Mouse (Mus musculus) layer of hippocampus, postnatal 25 days (tissue): ENCODE results near the gene C1qtnf9. TPM values are rescaled to one million over a fixed set of nuclear protein-coding genes. Genes with fewer than 3 reads are reported as not detected.
A peak's percentile ranks its signal among the peaks of the same experiment; 100 is the strongest.

Experiments used
- DNase-seq, 2 experiments: peaks; one replicate each; pipeline ENCODE4 v3.0.0; 2022; ENCODE audit warnings: mixed read lengths in 2 of 2, low spot score in 1 of 2; ENCODE audit errors: extremely low spot score in 1 of 2
- total RNA-seq, 2 experiments: library from RNA; stranded (reverse); gene quantifications; 2 replicates each; pipeline ENCODE4 v1.2.3; 2021

C1qtnf9 gene
- total RNA-seq, 2 experiments from 2014 or later: 0.31 to 0.42 TPM

GRCm38 (mm10) chr14:60749880-60750279 lies 18.1 kb upstream of the C1qtnf9 start:
- DNase-seq: no peak

GRCm38 (mm10) chr14:60751581-60751980 lies 16.4 kb upstream of the C1qtnf9 start:
- DNase-seq: no peak

DNA sequence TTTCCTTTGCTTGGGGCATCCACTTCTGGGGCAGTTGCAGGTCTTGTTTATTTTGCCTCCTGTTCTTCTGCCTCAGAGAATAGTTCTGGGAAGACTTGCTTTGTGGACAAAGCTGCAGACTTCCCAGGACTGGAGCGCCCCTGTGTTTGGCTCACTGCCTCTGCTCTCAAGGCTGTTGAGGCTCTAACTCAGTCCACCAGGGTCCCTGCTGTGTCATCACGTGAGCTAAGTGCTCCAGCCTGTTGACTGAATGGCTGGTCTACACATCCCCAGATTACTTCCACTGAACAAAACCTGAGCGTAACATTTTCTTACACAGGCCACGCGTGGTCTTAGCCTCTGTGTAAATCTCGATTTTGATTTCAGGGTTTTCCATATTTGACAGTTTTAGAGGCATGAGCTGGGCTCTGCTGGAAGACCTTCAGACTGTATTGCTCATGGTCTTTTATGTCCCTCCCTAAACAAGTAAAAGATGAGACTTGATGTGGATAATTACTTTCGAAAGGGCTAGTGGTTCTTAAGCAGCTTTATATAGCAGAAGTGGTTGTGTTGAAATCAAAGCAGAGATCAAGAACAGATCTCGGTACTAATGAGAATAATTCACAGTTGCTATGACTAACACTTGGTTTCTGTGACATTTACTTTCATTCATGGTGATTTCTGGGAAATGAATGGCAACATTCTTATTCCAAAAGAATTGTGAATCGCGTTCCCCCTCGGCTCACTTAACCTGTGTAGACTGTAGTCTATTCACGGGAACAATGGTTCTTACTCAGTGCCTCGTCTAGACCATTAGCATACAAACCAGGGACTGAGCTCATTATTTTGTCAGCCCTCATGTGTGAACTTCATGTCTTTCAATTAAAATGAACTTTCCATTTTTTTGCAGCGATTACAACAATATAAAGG lies 14.8 kb upstream of the C1qtnf9 start:
- no peak for DNase-seq

GRCm38 (mm10) chr14:60753801-60754126 lies 14.2 kb upstream of the C1qtnf9 start:
- DNase-seq: no peak

GRCm38 (mm10) chr14:60754656-60755055 lies 13.3 kb upstream of the C1qtnf9 start:
- DNase-seq: no peak

DNA sequence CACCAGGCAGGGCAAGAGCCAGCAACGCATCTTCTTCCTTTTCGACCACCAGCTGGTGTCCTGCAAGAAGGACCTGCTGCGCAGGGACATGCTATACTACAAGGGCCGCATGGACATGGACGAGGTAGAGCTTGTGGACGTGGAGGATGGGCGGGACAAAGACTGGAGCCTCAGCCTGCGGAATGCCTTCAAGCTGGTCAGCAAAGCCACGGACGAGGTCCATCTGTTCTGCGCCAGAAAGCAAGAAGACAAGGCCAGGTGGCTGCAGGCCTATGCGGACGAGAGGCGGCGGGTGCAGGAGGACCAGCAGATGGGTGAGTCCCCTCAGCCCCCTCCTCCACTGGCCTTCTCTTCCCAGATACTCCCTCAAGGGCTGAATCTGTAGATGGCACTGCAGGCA lies 11.7 kb upstream of the C1qtnf9 start:
- DNase-seq: no peak

DNA sequence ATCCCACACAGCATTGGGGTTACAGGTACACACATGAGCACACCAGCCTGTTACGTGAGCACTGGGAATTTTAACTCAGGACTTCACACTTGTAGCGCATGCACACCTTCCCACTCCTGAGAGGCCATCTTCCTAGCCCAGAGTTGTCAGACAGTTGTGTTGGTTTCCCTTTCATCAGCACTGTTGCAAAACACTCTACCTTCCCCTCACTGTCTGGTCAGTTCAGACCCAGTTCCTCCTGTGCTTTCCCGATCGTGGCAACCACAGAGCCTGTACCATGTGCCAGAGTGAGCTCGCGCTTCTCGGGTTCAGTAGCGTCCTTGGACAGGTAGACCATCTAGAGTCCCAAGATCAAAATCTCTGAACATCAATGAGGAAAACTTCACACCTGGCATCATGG lies 10.7 kb upstream of the C1qtnf9 start:
- no peak for DNase-seq

- DNase-seq: no peak
Measured at GRCm38 (mm10) chr14:60757722-60758121, 10.2 kb upstream of the C1qtnf9 start.

DNA sequence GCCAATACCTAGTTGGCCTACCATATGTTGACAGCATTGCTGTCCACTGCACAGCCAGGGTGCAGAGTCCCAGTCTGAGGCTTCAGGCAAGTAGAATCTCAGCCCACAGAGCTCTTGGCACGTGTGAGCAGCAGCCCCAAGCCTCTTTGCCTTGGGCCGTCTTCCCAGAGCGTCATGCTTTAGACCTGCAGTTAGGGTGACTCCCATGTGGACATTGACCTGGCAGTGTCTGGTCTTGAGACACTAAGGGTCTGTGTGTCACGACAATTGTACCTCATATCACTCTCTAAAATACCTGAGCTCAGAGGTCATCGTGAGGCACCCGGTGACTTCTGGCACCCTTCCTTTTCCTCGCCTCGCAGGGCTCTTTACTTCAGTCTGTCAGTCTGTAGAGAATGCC lies 8.8 kb upstream of the C1qtnf9 start:
- DNase-seq: no peak

GRCm38 (mm10) chr14:60761801-60762200 lies 6.1 kb upstream of the C1qtnf9 start:
- no peak for DNase-seq

DNA sequence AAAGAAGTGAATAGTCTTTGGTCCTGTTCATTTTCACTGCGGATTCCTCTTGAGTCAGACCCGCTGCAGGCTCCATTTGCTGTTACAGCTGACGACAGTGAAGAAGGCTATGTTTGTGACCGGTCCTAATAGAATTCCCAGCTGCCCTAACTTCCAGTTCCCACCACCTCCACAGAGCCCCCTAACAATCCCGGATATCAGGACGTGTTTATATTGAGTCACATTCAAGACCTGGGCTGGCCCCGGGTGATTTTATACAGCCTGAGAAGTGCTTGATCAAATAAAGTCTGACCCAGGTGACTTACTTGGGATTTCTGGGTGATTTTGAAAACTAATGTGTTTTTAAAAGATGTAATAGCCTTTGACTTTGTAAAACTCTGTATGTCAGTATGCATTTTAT lies 5.2 kb upstream of the C1qtnf9 start:
- no peak for DNase-seq

GRCm38 (mm10) chr14:60763746-60764145 lies 4.2 kb upstream of the C1qtnf9 start:
- DNase-seq: no peak

DNA sequence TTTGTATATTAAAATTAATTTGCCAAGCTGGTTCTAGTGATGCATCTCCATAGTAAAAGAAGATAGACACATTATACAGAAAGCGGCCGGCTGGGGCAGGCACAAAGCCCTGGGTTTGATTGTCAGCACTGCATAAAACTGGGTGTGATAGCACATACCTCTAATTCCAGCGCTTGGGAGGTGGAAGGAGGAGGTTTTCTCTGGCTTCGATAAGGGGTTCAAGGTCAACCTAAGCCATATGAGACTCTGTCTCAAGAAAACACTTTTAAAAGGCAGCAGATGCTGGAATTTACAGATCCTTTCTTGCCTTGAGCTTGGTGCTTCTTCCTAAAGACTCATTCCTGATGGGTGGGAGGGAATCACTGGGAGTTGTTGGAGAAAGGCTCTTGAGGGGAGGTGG lies 3.4 kb upstream of the C1qtnf9 start:
- no peak for DNase-seq

DNA sequence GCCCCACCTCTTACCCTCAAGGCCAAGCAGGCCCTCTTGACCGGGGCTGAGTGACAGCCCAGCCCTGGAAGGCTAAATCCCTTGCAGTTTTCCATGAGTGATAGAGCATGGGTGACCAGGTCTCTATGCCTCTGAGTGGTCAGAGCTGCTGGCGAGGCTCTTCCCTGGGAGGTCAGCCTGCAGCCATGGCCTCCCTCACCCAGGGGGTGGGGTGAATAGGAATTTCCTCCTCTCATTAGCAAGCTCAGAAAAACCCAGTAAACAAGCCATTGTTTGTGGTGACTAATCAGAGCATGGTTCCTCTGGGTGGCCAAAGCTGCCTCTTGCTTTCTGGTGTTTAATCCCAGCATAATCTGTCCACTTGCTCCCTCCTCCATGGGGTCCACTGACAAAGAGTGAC lies 2.9 kb upstream of the C1qtnf9 start:
- DNase-seq: no peak

- no peak for DNase-seq
Measured at GRCm38 (mm10) chr14:60769340-60769739, 1.4 kb downstream of the C1qtnf9 start.

DNA sequence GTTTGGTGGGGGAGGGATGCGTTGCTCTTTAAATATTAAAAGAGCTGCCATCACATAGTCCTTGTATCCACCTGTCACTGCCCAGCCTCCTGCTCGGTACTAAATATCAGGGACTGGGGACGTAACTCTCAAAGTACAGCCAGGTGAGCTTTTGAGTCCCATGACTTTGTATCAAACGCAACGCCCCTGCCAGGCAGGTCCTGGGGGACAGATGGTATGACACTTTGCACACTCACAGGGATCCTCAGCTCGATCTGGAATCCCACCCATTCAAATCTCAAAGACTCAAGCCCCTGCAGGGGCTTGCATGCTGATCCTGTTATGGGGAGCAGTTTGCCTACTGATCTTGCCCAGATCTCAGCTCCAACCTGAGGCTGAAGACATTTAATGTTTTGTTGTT lies 2.7 kb downstream of the C1qtnf9 start:
- no peak for DNase-seq

GRCm38 (mm10) chr14:60771057-60771456 lies 3.1 kb downstream of the C1qtnf9 start:
- DNase-seq: peak; percentile 70 to 82

- DNase-seq: no peak
Measured at GRCm38 (mm10) chr14:60773476-60773875, 5.5 kb downstream of the C1qtnf9 start.

DNA sequence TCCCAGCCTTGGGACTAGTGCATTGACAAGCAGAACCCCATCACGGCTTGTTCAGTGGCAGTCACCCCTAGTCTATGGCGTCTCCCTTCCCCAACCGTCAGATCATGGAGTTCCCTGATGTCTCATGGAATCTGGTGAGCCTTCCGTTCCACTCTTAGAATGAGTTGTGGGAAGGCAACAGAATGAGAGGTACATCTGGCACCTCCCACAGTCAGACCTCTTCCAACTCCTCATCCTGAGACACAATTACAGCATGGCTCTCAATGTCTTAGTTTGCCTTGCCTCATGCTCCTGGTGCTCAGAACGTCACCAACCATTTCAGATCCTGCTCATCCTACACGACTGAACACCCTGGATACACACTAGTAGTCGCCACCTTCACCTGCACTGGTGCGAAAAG lies 8.6 kb downstream of the C1qtnf9 start:
- no peak for DNase-seq

DNA sequence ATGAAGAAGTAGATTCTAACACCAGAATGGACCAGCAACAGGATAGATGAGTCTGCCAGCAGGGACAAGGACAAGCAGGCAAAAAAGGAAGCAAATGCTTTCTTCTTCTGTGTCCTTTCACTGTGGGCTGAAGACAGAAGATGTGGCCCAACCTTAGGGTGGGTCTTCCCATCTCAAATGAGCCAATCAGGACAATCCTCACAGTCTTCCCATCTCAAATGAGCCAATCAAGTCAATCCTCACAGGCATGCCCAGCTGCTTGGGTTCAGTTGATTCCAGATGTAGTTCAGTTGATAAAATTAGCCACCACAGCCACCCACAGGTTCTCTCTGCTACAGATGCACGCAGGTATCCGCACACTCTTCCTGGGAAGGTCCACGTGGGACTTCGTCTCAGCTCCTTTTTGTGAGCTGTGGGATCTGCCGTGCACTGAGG lies 9.6 kb downstream of the C1qtnf9 start:
- DNase-seq: no peak

GRCm38 (mm10) chr14:60779198-60779597 lies 11.3 kb downstream of the C1qtnf9 start:
- DNase-seq: no peak

DNA sequence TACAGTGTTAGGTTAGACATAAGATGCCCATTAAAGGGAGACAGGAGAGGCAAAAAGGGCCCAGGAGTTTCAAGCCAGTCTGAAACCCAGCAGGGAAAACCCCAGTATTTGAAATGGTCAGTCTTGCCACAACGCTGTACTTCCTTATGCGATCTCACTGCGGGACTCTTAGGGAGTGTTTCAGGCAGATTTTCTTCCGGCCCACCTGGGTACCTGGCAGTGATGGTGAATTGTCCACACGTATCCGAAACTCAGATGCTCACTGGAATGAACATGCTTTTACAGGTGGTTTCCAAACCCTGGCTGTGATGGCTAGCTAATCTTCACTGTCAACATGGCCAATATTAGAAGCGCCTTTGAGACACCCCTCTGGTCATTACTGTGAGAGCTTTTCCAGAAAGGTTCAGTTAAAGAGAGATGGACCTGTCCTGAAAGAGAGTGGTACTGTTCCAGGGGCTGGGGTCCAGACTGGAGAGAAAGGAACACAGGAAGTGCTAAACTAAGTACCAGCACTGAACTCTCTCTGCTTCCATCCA lies 14.3 kb downstream of the C1qtnf9 start:
- no peak for DNase-seq
